Mouse (Mus musculus): ENCODE data around the gene Eri2.
A peak's percentile ranks its signal among the peaks of the same experiment; 100 is the strongest.
"Not testable (repeated sequence)": the region's sequence is repeated elsewhere in the genome, so short reads cannot be mapped to it uniquely, and the experiment has no call there.

Eri2 gene

GRCm38 (mm10) chr7:119745869-119746268, 48.0 kb downstream of the Eri2 start:
- ATAC-seq (ENCODE audit: insufficient number of reproducible peaks, low FRiP score, low TSS enrichment), result no peak

DNA sequence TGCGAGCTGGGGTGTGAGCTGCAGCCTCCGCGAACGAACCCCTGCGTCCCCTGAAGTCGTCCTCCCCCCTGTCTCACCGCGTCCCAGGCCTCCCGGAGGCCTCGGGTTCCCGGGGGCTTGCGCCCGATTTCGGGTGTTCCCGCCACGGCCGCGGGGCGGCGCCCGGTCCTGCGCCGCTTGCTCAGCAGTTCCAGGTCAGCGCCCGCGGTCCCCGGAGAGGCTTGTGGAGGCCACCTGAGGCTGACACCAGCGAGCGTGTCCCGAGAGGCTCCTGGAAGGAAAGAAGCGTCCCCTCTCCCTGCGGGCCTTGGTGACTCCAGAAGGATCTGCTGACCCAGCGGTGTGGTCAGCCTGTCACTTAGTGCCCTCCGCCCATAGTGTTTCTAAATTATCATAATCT, 49.5 kb downstream of the Eri2 start:
- ATAC-seq (ENCODE audit: insufficient number of reproducible peaks, low FRiP score, low TSS enrichment), result no peak

- not testable (repeated sequence) for ATAC-seq (ENCODE audit: insufficient number of reproducible peaks, low FRiP score, low TSS enrichment)
Observed at GRCm38 (mm10) chr7:119739798-119740468, 53.9 kb downstream of the Eri2 start.

DNA sequence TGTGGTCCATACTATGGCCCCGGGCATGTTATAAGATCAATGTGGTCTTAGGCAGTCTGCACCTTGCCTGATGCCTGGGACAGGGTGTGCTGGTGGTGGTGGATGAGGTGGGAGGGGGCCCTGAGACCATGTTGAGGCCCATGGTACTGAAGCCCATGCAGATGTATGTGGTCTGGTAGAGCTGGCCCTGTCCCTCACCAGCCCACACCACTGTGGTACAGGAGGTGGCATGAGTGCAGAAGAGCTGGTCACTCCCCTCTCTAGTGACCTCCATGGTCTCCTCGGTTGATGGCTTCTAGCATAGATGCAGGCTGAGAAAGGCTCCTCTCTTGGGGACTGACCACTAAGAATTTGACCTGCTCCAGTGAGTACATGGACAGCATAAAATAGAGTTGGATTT, 55.0 kb downstream of the Eri2 start:
- no peak for ATAC-seq (ENCODE audit: insufficient number of reproducible peaks, low FRiP score, low TSS enrichment)

DNA sequence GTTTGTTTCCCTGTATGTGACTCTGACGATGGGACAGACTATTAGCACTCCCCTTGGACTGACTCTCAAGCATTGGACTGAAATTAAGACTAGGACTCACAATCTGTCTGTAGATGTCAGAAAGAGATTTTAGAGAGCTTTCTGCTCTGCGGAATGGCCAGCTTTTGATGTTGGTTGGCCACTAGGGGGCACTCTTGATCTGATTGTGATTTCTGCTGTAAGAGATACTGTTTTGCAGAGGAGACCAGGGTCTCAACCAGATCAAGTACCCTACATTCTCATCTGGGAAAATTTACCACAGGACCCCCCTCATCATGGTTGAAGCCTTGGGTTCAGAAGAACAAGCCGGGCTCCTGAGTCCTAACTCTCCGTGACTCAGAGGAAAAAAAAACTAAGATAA, 62.6 kb downstream of the Eri2 start:
- not testable (repeated sequence) for ATAC-seq (ENCODE audit: insufficient number of reproducible peaks, low FRiP score, low TSS enrichment)

- no peak for ATAC-seq (ENCODE audit: insufficient number of reproducible peaks, low FRiP score, low TSS enrichment)
Observed at GRCm38 (mm10) chr7:119727621-119728020, 66.2 kb downstream of the Eri2 start.

GRCm38 (mm10) chr7:119720947-119721310, 72.9 kb downstream of the Eri2 start:
- ATAC-seq (ENCODE audit: insufficient number of reproducible peaks, low FRiP score, low TSS enrichment), result peak; percentile 36; the same call in 1 of the 2 replicates

DNA sequence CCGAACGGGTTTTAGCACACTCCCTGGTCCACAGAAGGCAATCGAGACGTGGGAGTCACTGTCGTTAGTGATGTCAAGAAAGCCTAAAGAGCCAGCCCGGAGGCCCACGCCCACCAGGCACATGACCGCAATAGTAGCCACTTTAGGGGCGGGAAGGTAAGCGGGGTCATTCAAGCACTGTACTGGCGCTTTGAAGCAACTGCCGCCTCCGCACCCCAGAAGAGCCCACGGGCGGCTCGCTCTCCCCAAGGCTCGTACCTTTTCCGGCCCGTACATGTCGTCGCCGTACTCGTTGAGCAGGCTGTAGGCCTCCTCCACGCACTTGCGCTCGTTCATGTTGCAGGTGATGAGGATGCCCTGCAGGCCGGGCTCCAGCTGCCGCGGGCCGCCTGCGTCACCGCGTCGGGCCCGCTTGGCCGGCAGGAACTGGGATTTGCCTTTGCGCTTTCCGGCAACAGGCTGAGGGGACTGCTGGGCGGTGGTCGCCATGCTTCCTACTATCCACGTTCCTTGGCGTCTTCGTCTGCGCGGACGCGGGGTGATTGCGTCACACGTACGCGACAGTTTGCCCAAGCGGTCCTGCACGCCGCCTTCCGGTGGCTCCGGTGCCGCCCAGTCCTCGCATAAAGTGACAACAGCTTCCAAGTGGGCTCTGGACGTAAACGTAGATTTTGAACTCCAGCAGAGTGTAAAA, 73.5 kb downstream of the Eri2 start, which contains the start of gene Thumpd1:
Gene Thumpd1 (minus strand): TSS at position 546 of the 694 bp plus-strand sequence.
- peak; percentile 81 for ATAC-seq (ENCODE audit: insufficient number of reproducible peaks, low FRiP score, low TSS enrichment)

Data from cerebellum, adult (tissue).